Mouse (Mus musculus) heart, embryonic 12.5 days (tissue): ENCODE results near the gene Cacna2d2. TPM values are rescaled to one million over a fixed set of nuclear protein-coding genes. Genes with fewer than 3 reads are reported as not detected.

Source experiments
- polyA plus RNA-seq: library from polyadenylated mRNA; unstranded; fragments of >200 nt; fragmentation: Nextera tagmentation; extraction: Ambion mirVana; gene quantifications from 2 replicates; pipeline ENCODE4 v1.2.1, GENCODE M21; 2016

The Cacna2d2 gene
- polyA plus RNA-seq, 1 experiment from 2014 or later: 6.2 TPM

Other genes with a start within 250 kb of the Cacna2d2 start
- gene Dock3, start 167.7 kb upstream of the Cacna2d2 start, polyA plus RNA-seq: 0.91 and 1.3 TPM in 2 replicates
- gene Mapkapk3, start 109.7 kb upstream of the Cacna2d2 start, polyA plus RNA-seq: 7.1 and 7.3 TPM in 2 replicates
- gene Cish, start 103.6 kb upstream of the Cacna2d2 start, polyA plus RNA-seq: 15.6 and 16.4 TPM in 2 replicates
- gene Hemk1, start 61.3 kb upstream of the Cacna2d2 start, polyA plus RNA-seq: 11.4 and 13.4 TPM in 2 replicates
- gene 6430571L13Rik, start 59.0 kb upstream of the Cacna2d2 start, polyA plus RNA-seq: 0.55 and 1.1 TPM in 2 replicates
- 37.5 and 41.2 TPM in 2 replicates for gene Tmem115, start 134.3 kb downstream of the Cacna2d2 start, polyA plus RNA-seq
- 16.6 and 18.4 TPM in 2 replicates for gene Cyb561d2, start 142.6 kb downstream of the Cacna2d2 start, polyA plus RNA-seq
- 24.4 and 25.1 TPM in 2 replicates for gene Nprl2, start 142.6 kb downstream of the Cacna2d2 start, polyA plus RNA-seq
- 0.22 and 0.35 TPM in 2 replicates for gene Zmynd10, start 147.7 kb downstream of the Cacna2d2 start, polyA plus RNA-seq
- gene Rassf1, start 151.9 kb downstream of the Cacna2d2 start, polyA plus RNA-seq: 48.2 and 49.0 TPM in 2 replicates
- gene Tusc2, start 163.6 kb downstream of the Cacna2d2 start, polyA plus RNA-seq: 60.1 and 61.4 TPM in 2 replicates
- 103 and 106 TPM in 2 replicates for gene Hyal2, start 168.3 kb downstream of the Cacna2d2 start, polyA plus RNA-seq
- gene Hyal1, start 177.3 kb downstream of the Cacna2d2 start, polyA plus RNA-seq: 5.5 and 5.7 TPM in 2 replicates
- 10.2 and 12.6 TPM in 2 replicates for gene Naa80, start 179.3 kb downstream of the Cacna2d2 start, polyA plus RNA-seq
- gene Hyal3, start 181.2 kb downstream of the Cacna2d2 start, polyA plus RNA-seq: 0.49 and 0.64 TPM in 2 replicates
- gene Ifrd2, start 188.0 kb downstream of the Cacna2d2 start, polyA plus RNA-seq: 34.0 and 35.5 TPM in 2 replicates
- gene Sema3b, start 209.6 kb downstream of the Cacna2d2 start, polyA plus RNA-seq: 10.7 and 11.2 TPM in 2 replicates
- 404 and 442 TPM in 2 replicates for gene Gnai2, start 235.8 kb downstream of the Cacna2d2 start, polyA plus RNA-seq